Mouse (Mus musculus): ENCODE measurements around the gene Lix1. TPM values are rescaled to one million over a fixed set of nuclear protein-coding genes. Genes with fewer than 3 reads are reported as not detected.

The Lix1 gene
- polyA plus RNA-seq, 1 experiment from 2014 or later = 8.2 TPM

- H3K4me2 ChIP-seq (replicated peaks; ENCODE audit: low read depth, low read length) = no peak overlapping the region
- WGBS = 54% methylated on average over 1 of the region's 1 CpGs
- H3K36me3 ChIP-seq (ENCODE audit: control insufficient read depth, insufficient read depth, low read length) = no peaks in the 10 kb centered on the region
- no peak for ATAC-seq (ENCODE audit: low FRiP score, low TSS enrichment)
- no peak overlapping the region for H3K27ac ChIP-seq (ENCODE audit: low read depth, low read length)
- no peaks in the 10 kb centered on the region for H3K27me3 ChIP-seq (ENCODE audit: control insufficient read depth, insufficient read depth, low read length)
- no peak overlapping the region for H3K4me3 ChIP-seq (ENCODE audit: low read length)
- no peaks in the 10 kb centered on the region for H3K9me3 ChIP-seq (ENCODE audit: control insufficient read depth, low read length)
- no peaks in the 10 kb centered on the region for H3K4me1 ChIP-seq (ENCODE audit: control insufficient read depth, insufficient read depth, low read length)
- no peak overlapping the region for H3K9ac ChIP-seq (ENCODE audit: low read depth, low read length)
Observed at GRCm38 (mm10) chr17:17498848-17499247, 96.4 kb downstream of the Lix1 start.

DNA sequence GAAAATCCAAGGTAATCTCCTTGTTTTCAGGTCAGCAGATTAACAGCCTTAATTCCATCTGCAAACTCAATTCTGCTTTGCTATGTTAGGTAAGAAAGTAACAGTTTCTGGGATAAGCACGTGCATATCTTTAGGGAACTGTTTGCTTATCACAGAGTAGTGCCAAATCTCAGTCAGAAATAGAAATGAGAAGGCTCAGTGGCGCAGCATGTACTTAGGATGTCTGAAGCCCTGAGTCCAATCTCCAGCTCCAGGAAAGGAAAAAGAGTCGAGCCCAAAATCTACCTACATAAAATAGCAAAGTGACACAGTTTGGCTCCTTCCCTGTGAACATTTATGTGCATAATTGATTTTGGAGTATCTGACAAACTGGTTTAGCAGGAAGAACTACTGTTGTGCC, 96.8 kb downstream of the Lix1 start:
- H3K27ac ChIP-seq (ENCODE audit: low read depth, low read length) = no peak overlapping the region
- no peaks in the 10 kb centered on the region for H3K4me1 ChIP-seq (ENCODE audit: control insufficient read depth, insufficient read depth, low read length)
- WGBS = 71% methylated on average over 3 of the region's 3 CpGs
- no peaks in the 10 kb centered on the region for H3K36me3 ChIP-seq (ENCODE audit: control insufficient read depth, insufficient read depth, low read length)
- ATAC-seq (ENCODE audit: low FRiP score, low TSS enrichment) = no peak
- H3K9me3 ChIP-seq (ENCODE audit: control insufficient read depth, low read length) = no peaks in the 10 kb centered on the region
- H3K4me2 ChIP-seq (replicated peaks; ENCODE audit: low read depth, low read length) = no peak overlapping the region
- no peak overlapping the region for H3K9ac ChIP-seq (ENCODE audit: low read depth, low read length)
- no peaks in the 10 kb centered on the region for H3K27me3 ChIP-seq (ENCODE audit: control insufficient read depth, insufficient read depth, low read length)
- no peak overlapping the region for H3K4me3 ChIP-seq (ENCODE audit: low read length)

GRCm38 (mm10) chr17:17506677-17507076, 104.2 kb downstream of the Lix1 start:
- Histone ChIP-seq H3K27me3 (ENCODE audit: control insufficient read depth, insufficient read depth, low read length) (no peaks in the 10 kb centered on the region), H3K4me3 (ENCODE audit: low read length) (no peak overlapping the region), H3K4me1 (ENCODE audit: control insufficient read depth, insufficient read depth, low read length) (no peaks in the 10 kb centered on the region), H3K36me3 (ENCODE audit: control insufficient read depth, insufficient read depth, low read length) (no peaks in the 10 kb centered on the region), H3K9me3 (ENCODE audit: control insufficient read depth, low read length) (0 out of 2 replicates have a peak, but pooled peaks cover 2% of the 10 kb centered on the region), H3K9ac (ENCODE audit: low read depth, low read length) (no peak overlapping the region), H3K27ac (ENCODE audit: low read depth, low read length) (no peak overlapping the region), H3K4me2 (replicated peaks; ENCODE audit: low read depth, low read length) (no peak overlapping the region)
- no peak for ATAC-seq (ENCODE audit: low FRiP score, low TSS enrichment)
- 89% methylated on average over 10 of the region's 10 CpGs for WGBS

Other genes starting within 250 kb of the Lix1 start
- gene Riok2, start 28.4 kb upstream of the Lix1 start, polyA plus RNA-seq (2014; fragmentation: Nextera tagmentation; extraction: Ambion mirVana) = 37.1 and 38.1 TPM in 2 replicates
- 11.3 and 12.4 TPM in 2 replicates for gene Lnpep, start 222.4 kb downstream of the Lix1 start, polyA plus RNA-seq (2014; fragmentation: Nextera tagmentation; extraction: Ambion mirVana)